Mouse (Mus musculus): ENCODE measurements around the gene Adprm.

DNA sequence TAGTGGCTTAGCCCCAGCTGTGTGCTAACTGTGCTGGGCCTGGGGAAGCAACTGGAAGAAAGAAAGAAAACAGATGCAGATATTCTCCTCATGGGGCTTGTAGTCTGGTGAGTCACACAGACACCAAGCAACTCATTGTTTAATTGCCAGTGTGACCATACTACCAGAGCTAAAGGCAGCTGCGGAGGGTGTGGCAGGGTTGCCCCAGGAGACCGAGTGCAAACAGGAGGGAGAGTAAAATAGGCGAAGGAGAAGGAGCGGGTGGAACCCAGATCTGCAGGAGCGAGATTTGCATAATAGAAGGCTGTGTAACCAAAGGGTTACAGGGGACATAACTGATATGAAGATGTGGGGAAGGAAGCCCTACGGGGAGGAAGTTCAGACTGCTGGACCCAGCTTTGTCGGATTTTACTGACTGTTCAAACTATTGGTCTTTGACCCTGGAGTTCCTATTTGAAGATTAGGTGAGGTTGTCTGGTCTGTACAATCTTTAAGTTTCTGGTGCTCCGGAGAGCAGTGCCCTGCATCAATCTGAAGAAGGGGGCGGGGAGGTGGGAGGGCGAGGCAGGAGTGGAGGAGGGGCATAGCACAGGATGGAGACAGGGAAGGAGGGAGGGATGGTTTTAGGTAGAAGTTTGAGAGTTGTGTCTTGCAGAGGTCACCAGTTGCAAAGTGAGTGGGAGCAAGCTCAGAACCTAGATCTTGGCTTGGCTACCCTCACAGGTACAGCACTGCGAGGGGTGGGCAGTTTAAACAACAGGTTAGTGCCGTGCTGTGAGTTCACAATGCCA is 34.4 kb downstream of the Adprm start:
- TF ChIP-seq EP300 (IDR thresholded peaks at IDR 0.05; ENCODE audit: low read depth) (no peak), CTCF (IDR thresholded peaks at IDR 0.05; ENCODE audit: low read depth) (no peak)
